Mouse (Mus musculus) thymus, postnatal 25 days (tissue): ENCODE data around the gene H2al1h.
"Not testable (repeated sequence)": the region's sequence is repeated elsewhere in the genome, so short reads cannot be mapped to it uniquely, and the experiment has no call there.

ENCODE experiments used
- DNase-seq: peaks from one replicate; pipeline ENCODE4 v3.0.0; 2022

Gene H2al1h

DNA sequence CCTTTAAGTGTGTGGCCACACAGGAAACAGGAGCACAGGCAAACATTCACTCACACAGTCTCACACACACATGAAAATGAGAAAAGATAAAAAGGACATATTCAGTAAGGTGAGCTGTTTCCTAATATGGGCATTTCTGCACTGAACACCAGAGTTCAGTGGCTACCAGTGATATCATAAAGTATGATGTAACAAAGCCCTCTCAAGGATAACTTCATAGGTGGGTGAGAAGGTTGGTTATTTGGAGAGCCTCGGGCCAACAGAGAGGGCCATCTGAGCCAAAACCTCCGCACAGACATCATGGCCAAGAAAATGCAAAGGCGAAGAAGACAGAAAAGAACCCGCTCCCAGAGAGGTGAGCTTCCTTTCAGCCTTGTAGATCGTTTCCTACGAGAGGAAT, at the start of gene H2al1h:
H2al1h (plus strand) TSS at position 301 of the 400 bp plus-strand sequence.
- not testable (repeated sequence) for DNase-seq

DNA sequence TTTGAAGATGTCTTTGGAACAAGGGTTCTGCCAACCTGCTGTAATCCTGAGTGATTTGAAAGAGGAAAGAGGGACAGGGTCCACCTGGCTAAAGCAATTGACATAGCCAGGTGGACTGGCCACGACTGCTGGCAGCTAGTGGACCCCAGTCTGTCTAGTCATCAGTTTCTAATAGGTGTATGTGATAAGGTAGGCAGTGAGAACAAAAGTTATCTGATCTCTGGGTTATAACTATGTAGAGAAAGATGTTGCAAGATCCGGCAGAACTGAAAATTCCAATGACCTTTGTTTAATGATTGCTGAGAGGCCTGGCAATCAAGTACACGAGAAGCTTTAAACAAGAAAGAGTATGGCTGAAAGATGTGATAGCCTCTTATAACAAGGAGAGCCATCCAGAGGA, 48.1 kb upstream of the H2al1h start:
- DNase-seq: no peak

DNA sequence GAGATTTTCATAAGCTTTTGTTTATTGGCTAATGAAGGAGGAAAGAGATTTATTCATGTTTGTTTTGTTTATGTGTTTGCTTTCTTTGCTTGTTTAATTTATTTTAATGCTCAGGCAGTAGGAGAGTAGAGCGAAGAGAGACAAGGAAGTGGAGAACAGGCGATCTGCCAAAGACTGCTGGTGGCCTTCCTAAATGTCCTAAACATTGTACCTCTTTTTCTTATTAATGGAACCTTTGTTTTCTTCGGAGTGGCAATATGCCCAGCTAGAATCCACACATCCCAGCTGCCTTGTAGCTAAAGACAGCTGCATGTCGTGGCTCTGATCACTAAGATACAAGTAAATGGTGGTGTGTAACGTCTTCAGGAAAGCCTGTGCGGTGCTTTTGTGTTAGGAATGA, 44.2 kb upstream of the H2al1h start:
- no peak for DNase-seq

DNA sequence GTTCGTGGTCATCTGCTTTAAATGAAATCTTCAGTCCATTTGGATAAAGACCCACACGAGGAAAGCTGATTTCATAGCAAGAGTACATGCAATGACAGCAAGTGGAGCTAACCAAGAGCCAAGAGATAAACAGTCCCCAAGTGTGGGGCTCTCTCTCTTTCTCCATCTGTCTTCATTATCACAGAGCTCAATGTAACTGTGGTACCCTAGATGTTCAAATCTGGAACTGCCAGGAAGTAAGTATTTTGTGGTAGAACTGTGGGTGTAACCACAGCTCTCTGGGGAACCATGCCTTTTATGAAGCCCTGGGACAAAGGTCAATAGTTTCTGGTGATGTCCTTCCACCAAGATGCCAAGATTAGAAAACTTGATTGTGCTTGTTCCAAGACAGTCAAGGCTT, 40.6 kb upstream of the H2al1h start:
- DNase-seq: no peak

DNA sequence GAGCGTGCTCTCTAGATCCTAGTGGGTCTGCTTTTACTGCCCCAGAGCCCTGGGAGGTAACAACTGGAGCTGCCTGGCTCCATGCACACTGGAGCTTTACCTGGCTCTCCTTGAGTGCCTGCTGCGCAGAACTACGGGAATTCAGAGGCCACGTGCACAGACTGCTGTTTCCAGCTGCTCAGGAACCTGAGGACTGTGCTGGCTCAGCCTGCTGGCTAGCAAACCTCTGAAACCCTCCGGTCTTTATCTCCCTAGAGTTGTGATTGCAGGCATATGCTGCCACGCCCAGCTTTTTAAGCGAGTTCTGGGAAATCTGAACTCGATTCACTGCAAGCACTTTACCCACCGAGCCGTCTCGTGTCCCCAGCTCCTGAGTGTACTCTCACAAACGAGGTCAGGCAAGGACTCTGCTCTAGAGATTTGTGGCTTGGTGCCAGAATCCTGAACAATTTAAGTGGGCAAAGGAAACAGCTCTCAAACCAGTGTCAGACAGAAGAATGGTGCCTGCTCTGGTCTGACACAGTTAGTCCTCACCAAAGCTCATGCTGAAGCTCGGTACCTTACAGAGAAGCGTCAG, 32.9 kb upstream of the H2al1h start:
- no peak for DNase-seq

DNA sequence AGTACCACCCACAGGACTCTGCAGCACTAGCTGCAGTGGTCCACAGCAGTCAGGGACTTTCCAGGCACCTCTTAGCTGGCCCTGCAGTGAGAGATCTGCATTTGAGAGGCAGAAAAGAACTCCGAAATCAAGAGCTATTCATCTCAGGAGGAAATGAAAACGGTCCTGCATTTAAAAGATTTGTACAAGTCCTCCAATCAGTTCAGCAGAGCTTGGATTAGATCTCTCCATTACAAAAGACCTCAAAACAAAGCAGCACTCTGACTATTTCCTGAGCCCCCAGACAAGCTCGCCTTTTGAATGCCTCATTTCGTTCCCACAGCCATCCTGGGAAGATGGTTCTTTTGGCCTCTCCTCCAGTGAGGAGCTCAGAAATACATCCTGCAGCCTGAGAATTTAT, 32.0 kb upstream of the H2al1h start:
- no peak for DNase-seq

DNA sequence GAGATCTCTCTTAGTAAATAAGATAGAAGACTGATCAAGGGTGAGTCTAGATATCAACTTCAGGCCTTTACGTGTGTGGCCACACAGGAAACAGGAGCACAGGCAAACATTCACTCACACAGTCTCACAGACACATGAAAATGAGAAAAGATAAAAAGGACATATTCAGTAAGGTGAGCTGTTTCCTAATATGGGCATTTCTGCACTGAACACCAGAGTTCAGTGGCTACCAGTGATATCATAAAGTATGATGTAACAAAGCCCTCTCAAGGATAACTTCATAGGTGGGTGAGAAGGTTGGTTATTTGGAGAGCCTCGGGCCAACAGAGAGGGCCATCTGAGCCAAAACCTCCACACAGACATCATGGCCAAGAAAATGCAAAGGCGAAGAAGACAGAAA, 22.3 kb upstream of the H2al1h start, which contains the start of gene H2al1a:
H2al1a (plus strand) TSS at position 301 of the 400 bp plus-strand sequence.
- not testable (repeated sequence) for DNase-seq

DNA sequence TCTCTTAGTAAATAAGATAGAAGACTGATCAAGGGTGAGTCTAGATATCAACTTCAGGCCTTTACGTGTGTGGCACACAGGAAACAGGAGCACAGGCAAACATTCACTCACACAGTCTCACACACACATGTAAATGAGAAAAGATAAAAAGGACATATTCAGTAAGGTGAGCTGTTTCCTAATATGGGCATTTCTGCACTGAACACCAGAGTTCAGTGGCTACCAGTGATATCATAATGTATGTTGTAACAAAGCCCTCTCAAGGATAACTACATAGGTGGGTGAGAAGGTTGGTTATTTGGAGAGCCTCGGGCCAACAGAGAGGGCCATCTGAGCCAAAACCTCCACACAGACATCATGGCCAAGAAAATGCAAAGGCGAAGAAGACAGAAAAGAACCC, 19.2 kb upstream of the H2al1h start, which contains the start of gene H2al1b:
H2al1b (plus strand) TSS at position 301 of the 400 bp plus-strand sequence.
- not testable (repeated sequence) for DNase-seq

DNA sequence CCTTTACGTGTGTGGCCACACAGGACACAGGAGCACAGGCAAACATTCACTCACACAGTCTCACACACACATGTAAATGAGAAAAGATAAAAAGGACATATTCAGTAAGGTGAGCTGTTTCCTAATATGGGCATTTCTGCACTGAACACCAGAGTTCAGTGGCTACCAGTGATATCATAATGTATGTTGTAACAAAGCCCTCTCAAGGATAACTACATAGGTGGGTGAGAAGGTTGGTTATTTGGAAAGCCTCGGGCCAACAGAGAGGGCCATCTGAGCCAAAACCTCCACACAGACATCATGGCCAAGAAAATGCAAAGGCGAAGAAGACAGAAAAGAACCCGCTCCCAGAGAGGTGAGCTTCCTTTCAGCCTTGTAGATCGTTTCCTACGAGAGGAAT, 15.9 kb upstream of the H2al1h start, which contains the start of gene H2al1c:
H2al1c (plus strand) TSS at position 301 of the 400 bp plus-strand sequence.
- not testable (repeated sequence) for DNase-seq

DNA sequence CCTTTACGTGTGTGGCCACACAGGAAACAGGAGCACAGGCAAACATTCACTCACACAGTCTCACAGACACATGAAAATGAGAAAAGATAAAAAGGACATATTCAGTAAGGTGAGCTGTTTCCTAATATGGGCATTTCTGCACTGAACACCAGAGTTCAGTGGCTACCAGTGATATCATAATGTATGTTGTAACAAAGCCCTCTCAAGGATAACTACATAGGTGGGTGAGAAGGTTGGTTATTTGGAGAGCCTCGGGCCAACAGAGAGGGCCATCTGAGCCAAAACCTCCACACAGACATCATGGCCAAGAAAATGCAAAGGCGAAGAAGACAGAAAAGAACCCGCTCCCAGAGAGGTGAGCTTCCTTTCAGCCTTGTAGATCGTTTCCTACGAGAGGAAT, 12.8 kb upstream of the H2al1h start, which contains the start of gene H2al1d:
H2al1d (plus strand) TSS at position 301 of the 400 bp plus-strand sequence.
- not testable (repeated sequence) for DNase-seq

DNA sequence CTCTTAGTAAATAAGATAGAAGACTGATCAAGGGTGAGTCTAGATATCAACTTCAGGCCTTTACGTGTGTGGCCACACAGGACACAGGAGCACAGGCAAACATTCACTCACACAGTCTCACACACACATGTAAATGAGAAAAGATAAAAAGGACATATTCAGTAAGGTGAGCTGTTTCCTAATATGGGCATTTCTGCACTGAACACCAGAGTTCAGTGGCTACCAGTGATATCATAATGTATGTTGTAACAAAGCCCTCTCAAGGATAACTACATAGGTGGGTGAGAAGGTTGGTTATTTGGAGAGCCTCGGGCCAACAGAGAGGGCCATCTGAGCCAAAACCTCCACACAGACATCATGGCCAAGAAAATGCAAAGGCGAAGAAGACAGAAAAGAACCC, 9.7 kb upstream of the H2al1h start, which contains the start of gene H2al1e:
H2al1e (plus strand) TSS at position 301 of the 400 bp plus-strand sequence.
- not testable (repeated sequence) for DNase-seq

DNA sequence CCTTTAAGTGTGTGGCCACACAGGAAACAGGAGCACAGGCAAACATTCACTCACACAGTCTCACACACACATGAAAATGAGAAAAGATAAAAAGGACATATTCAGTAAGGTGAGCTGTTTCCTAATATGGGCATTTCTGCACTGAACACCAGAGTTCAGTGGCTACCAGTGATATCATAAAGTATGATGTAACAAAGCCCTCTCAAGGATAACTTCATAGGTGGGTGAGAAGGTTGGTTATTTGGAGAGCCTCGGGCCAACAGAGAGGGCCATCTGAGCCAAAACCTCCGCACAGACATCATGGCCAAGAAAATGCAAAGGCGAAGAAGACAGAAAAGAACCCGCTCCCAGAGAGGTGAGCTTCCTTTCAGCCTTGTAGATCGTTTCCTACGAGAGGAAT, 6.4 kb upstream of the H2al1h start, which contains the start of gene H2al1f:
H2al1f (plus strand) TSS at position 301 of the 400 bp plus-strand sequence.
- DNase-seq: not testable (repeated sequence)

DNA sequence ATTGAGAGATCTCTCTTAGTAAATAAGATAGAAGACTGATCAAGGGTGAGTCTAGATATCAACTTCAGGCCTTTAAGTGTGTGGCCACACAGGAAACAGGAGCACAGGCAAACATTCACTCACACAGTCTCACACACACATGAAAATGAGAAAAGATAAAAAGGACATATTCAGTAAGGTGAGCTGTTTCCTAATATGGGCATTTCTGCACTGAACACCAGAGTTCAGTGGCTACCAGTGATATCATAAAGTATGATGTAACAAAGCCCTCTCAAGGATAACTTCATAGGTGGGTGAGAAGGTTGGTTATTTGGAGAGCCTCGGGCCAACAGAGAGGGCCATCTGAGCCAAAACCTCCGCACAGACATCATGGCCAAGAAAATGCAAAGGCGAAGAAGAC, 3.3 kb upstream of the H2al1h start, which contains the start of gene H2al1g:
H2al1g (plus strand) TSS at position 301 of the 400 bp plus-strand sequence.
- DNase-seq: not testable (repeated sequence)

DNA sequence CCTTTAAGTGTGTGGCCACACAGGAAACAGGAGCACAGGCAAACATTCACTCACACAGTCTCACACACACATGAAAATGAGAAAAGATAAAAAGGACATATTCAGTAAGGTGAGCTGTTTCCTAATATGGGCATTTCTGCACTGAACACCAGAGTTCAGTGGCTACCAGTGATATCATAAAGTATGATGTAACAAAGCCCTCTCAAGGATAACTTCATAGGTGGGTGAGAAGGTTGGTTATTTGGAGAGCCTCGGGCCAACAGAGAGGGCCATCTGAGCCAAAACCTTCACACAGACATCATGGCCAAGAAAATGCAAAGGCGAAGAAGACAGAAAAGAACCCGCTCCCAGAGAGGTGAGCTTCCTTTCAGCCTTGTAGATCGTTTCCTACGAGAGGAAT, 3.1 kb downstream of the H2al1h start, which contains the start of gene H2al1i:
H2al1i (plus strand) TSS at position 301 of the 400 bp plus-strand sequence.
- not testable (repeated sequence) for DNase-seq

DNA sequence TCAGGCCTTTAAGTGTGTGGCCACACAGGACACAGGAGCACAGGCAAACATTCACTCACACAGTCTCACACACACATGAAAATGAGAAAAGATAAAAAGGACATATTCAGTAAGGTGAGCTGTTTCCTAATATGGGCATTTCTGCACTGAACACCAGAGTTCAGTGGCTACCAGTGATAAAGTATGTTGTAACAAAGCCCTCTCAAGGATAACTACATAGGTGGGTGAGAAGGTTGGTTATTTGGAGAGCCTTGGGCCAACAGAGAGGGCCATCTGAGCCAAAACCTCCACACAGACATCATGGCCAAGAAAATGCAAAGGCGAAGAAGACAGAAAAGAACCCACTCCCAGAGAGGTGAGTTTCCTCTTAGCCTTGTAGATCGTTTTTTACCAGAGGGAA, 6.2 kb downstream of the H2al1h start, which contains the start of gene H2al1j:
H2al1j (plus strand) TSS at position 301 of the 400 bp plus-strand sequence.
- not testable (repeated sequence) for DNase-seq

DNA sequence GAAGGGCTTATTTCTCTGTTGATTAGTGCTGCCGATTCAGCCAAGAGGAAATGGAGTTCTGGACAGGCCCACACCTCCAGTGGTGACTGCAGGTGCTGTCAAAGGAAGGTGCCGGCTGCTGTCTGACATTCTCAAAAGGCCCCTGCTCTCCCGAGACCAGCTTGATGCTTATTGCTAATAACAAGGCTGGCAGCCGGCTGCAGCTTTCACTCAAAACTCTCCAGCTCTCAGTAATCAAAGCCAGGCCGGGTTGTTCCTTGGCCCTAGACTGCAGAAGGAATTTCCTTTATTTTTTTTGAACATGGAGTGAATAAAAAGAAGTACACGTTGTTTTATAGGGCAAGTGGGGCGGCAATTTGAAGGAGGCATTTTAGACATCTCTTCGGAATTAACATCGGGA, 24.5 kb downstream of the H2al1h start:
- no peak for DNase-seq

DNA sequence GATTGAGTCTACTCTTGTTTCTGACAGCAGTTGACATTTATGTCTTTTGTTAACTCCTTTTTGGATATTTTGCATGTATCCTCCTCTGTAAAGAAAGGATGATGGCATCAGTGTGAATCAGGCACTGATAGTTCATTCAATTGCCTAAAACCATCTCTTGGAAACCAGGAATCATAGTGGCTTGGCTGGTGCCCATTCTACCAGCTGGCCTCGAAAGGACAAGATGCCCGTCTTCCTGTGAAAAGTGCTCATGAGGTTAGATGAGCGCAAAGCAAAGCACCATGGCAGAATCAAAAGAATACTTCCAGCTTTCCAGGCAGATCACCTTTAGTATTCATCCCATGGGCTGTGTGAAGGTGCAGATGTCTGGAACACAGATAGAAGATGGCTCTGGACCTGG, 25.5 kb downstream of the H2al1h start:
- no peak for DNase-seq

DNA sequence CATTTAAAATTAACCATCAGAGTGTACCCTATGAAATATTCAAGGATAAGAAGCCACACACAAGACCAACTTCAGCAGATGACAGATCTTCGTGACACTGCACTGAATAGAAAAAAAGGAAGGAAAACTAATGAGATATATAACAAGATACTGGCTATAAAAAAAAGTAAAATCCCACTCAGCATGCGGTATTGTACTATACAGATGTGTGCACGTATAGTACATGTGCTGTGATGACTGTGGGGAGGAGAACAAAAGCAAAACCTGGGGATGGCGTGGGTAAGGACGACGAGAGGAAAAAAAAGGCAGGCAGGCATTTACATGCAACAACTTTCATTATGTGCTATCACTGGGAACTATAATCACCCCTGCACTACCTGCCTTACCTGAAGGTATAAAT, 39.5 kb downstream of the H2al1h start:
- DNase-seq: no peak

DNA sequence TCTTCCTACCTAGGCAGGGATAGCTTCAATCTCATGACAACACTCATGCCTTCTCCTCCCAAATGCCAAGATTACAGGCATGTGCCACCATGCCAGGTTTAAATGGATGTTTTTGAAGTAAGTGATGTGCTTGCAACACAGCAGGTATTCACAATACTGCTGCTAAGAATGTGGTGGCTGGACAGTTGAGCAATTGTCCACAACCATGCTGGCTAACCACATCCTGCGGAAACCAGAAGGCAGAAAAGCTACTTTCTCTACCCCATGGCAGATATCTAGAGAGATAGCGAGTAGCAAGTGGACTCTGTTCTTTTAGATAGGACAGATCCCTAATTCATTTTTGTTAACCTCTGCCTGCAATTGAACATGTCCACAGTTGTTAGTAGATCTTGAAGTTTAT, 40.0 kb downstream of the H2al1h start:
- no peak for DNase-seq

DNA sequence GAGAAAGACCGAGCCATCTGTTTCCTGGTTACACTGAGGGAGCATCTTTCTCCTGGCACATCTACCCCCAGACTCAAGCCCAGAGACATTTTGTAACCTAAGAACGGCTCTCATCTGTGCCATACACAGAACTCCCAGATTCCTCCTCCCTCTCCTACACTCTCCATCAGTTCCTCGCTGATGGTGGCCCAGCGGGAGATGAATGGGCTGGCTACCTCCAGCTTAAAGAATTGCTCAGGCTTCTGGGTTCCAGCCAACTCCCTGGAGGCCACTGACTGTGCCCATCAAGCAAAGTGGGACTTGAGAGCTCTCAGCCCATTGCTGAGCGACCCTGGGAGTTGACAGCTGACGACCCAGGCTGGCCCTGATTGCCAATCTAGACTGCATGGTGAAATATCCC, 42.6 kb downstream of the H2al1h start:
- no peak for DNase-seq

DNA sequence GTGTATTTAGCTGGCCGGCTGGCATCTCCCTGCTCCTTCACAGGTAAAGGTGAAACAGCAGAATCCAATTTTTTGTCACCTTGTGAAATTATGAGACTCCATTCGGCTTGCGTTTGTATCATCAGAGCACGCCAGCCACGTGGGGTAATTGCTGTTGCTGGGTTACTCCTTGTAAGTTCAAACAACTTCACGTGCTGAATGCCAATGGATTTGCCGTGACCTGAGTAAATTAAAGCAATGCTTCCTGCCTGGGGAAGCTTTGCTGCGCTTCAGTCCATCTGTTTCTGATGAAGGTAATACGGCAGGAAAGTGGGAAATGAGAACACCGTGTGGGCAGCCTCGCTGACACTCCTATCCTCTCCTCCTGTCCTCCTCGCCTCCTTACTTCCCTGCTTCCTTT, 43.9 kb downstream of the H2al1h start:
- DNase-seq: no peak
